Mouse (Mus musculus): ENCODE results near the gene Ndufb6. TPM values are rescaled to one million over a fixed set of nuclear protein-coding genes. Genes with fewer than 3 reads are reported as not detected.

The Ndufb6 gene
- total RNA-seq, 2 experiments from 2014 or later: 180 to 187 TPM

- no peak for DNase-seq (ENCODE audit: low spot score in 2 of 2)
These were observed 14.9 kb downstream of the Ndufb6 start for GRCm38 (mm10) chr4:40264321-40264720.

GRCm38 (mm10) chr4:40254385-40255103, 24.7 kb downstream of the Ndufb6 start:
- no peak for DNase-seq (ENCODE audit: low spot score in 2 of 2)

GRCm38 (mm10) chr4:40253766-40254165, 25.5 kb downstream of the Ndufb6 start:
- DNase-seq (ENCODE audit: low spot score in 2 of 2): no peak

DNA sequence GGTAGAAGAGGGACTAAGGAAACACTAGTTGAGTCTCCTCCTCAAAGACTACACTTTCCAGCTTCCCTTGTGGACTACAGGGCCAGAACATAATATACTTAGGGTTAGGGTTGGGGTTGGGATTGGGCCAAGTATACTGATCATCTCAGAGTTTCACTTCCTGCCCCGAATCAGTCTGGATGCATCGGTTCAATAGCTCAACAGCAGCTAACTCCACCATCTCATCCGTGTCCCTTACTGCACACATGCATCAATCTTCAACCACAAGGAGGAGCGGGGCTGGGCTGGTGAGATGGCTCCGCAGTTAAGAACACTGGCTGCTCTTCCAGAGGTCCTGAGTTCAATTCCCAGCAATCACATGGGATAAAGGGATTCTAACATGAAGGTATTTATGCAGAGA, 28.2 kb downstream of the Ndufb6 start:
- DNase-seq (ENCODE audit: low spot score in 2 of 2): no peak

GRCm38 (mm10) chr4:40244035-40244434, 35.2 kb downstream of the Ndufb6 start:
- no peak for DNase-seq (ENCODE audit: low spot score in 2 of 2)

DNA sequence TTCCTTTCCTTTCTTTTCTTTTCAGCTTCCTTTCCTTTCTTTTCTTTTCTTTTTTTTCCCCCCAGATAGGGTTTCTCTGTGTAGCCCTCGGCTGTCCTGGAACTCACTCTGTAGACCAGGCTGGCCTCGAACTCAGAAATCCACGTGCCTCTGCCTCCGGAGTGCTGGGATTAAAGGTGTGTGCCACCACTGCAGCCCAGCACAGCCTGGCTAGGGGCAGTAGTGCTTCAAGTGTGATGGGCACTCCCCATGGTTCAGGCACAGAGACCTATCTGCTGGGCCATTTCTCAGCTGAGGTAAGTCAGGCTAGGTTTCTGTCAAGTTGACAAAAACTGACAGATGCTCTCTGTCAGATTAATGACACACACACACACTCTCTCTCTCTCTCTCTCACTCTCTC, 36.2 kb downstream of the Ndufb6 start:
- no peak for DNase-seq (ENCODE audit: low spot score in 2 of 2)

DNA sequence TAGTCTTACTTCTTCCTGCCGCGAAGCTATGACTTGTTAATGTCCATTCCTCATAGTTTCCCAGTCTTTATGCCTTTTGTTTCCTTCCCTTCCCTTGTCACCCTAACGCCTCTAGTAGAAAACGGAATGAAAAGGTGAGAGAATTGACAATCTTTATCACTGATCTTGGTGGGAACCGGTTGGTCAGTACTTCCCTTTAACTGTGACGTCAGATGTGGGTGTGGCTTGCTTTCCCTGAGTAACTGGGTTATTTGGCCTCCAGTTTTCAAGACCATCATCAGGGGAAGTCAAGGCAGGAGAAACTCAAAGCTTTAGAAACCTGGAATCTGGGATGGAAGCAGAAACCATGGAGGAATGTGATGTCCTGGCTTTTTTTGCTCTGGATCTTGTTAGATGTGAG, 37.3 kb downstream of the Ndufb6 start:
- DNase-seq (ENCODE audit: low spot score in 2 of 2): no peak

- DNase-seq (ENCODE audit: low spot score in 2 of 2): no peak
These were observed 38.9 kb downstream of the Ndufb6 start for GRCm38 (mm10) chr4:40240272-40240744.

DNA sequence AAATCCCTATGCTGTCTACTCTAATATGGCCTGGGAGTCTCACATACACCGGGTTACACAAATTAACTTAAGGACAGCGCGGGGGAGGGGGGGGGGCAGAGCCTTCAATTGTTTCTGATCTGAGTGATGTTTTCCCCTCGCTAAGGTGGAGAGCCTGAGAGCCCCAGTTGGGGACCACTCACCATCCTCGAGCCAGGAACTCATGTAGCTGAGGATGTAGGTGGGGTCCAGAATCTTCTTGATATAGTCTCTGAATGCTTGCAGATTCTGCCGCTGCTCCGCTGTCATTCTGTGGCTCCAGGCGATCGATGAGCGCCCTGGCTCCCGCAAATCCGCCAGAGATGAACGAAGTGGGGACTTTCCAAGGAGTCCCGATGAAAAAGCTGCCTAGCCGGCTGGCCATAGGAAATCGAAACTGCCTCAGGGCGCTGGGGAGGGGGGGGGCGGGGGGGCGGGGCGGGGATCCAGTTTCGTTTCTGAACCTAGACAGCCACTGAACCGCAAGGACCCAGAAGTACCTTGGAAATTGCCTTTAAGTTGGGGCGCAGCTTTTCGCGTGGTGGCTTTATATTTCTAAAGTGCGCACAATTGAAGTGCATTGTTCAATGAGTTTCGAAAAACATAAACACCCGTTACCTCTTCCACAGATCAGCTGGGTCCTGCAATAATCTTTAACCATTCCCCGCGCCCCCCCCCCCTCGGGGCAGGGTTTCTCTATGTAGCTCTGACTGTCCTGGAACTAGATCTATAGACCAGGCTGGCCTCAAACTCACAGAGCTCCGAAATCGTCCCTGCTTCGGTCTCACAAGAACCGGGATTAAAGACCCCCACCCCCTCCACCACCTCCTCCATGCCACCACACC, 39.6 kb downstream of the Ndufb6 start, which contains the start of gene Ddx58:
TSS of gene Ddx58 (minus strand) at position 420 of the 863 bp plus-strand sequence.
- DNase-seq (ENCODE audit: low spot score in 2 of 2): peak in 1 of 2 experiments; percentile 45

DNA sequence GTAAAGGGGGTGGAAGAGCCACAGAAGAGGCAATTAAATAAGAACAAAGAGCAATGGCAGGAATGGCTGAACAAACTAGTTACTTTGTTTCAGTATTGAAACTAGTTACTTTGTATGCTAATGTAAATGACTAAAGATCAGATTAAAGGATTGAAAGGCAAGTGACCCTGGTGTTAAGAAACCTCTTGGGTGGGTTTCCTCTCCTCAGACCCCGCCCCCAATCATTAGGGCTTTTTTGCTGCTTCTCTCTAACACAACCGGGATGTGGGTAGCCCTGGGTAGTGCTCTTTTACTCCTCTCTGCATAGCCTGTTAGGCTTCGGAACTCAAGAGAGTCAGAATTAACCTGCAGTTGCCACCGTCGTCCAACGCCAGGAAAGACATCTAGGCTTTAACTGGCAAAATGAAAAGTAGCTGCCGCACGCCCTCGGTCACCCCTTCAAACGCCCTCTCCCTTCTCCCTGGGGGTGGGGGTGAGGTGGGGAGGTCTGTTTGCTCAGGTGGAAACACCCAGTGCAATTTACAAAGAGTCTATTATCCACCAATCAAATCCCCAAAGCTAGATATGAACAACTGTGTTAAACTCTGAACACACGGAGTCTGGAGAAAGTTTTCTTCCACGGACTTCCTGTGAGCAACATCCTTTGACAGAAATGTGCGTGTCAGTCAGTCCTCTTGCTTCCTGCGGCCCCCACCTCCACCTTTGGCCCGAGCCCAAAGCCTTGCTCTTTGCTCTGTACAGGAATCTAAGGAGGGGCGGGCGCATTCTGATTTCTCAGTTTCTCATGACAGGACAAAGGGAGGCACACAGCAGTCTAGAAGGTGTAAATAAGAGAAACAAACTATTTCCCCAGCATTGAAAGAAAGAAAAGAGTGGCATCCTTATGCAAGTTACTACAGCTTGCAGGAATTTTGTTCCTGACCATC, 40.5 kb downstream of the Ndufb6 start:
- peak in 1 of 2 experiments; percentile 60 for DNase-seq (ENCODE audit: low spot score in 2 of 2)

DNA sequence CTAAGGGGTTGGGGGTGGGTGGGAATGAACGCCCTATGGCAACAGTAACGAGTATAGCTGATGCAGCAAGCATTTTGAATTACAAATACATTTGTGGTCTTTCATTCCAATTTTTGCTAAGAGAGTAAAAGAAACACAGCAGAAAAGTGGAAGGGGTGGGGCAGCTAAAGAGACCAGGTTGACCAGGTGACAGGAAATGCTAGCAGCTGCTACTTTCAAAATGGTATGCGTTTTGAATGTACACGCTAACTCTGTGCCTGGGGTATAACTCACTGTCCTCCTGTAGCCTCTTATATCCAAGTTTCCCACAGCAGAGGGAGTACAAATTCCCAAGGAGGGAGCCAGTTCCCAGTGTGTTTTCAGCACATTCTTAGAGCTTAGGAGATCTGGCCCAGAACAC, 42.4 kb downstream of the Ndufb6 start:
- no peak for DNase-seq (ENCODE audit: low spot score in 2 of 2)

- no peak for DNase-seq (ENCODE audit: low spot score in 2 of 2)
These were observed 45.0 kb downstream of the Ndufb6 start for GRCm38 (mm10) chr4:40234256-40234655.

- no peak for DNase-seq (ENCODE audit: low spot score in 2 of 2)
These were observed 46.1 kb downstream of the Ndufb6 start for GRCm38 (mm10) chr4:40233062-40233664.

DNA sequence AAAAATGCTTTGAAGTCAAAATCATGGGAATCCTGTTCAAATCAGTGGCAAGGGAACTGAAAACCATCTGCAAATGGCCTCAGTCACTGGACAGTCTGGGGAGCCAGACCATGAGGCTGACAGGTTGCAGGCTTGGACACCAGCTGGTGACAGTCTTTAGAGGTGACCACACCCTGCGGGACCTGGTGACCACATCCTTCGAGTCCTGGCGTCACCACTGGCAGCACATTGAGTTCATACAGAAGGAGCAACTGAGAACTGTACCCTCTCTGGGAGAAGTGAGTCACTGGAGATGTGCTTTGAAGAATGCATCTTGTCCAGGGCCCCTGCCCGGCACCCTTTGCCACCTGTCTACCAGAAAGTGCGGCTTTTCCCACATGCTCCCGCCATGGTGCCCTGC, 49.5 kb downstream of the Ndufb6 start:
- DNase-seq (ENCODE audit: low spot score in 2 of 2): no peak

- no peak for DNase-seq (ENCODE audit: low spot score in 2 of 2)
These were observed 51.3 kb downstream of the Ndufb6 start for GRCm38 (mm10) chr4:40227886-40228285.

- DNase-seq (ENCODE audit: low spot score in 2 of 2): no peak
These were observed 52.1 kb downstream of the Ndufb6 start for GRCm38 (mm10) chr4:40227131-40227530.

DNA sequence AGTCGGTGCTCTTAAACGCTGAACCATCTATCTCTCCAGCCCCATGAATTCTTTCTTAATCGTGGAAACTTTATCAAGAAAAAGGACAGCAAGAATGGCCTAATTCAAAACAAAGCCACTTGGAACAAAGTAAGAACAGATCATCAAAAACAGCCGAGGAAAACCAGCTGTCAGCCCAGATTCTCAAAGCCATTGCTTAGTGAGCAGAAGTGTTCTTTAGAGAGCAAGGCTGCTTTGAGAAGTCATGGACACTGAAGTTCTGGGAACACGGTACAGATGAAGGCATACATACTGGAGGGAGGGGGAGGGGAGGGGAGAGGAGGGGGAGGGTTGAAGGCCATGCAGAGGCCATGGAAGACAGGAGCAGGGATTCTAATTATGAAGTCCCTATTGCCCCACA, 53.1 kb downstream of the Ndufb6 start:
- DNase-seq (ENCODE audit: low spot score in 2 of 2): no peak

DNA sequence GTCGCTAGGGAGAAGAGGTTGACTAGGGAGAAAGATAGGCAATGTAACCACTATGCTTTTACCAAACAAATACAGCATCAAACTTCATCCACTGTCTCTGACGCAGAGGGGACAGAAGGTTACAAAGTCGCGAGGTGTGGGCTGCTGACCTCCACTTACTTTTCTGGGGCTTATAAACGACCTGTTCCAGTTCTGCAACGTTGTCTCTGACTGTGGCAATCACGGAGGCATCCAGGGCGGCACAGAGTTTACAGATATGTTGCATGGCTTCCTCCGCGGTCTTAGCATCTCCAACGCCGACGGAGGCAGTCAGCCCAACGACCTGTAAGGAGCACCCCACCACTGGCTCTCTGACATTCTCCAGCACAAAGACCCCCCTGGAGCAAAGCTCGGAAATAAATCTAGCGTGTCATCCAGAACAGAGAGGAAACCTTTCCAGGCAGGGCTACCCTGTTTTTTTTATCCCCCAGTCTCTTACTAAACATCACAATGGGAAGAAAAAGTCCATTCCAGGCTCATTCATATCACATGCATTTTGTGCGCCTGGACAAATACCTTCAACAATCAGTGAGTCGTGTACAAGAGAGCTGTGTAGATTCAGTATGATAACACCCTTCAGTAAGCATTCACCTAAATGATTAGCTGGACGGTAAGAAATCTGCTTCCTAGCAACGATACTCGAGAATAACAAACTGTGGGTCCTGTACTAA, 57.2 kb downstream of the Ndufb6 start:
- no peak for DNase-seq (ENCODE audit: low spot score in 2 of 2)

- no peak for DNase-seq (ENCODE audit: low spot score in 2 of 2)
These were observed 58.0 kb downstream of the Ndufb6 start for GRCm38 (mm10) chr4:40221004-40221760.

Data from gastrocnemius, postnatal 4 days (tissue).